Mouse (Mus musculus) urinary bladder, postnatal 10 days (tissue): ENCODE data around the gene Farsa.
A peak's percentile ranks its signal among the peaks of the same experiment; 100 is the strongest.
"Not testable (repeated sequence)": the region's sequence is repeated elsewhere in the genome, so short reads cannot be mapped to it uniquely, and the experiment has no call there.

Source experiments
- DNase-seq: peaks from one replicate; pipeline ENCODE4 v3.0.0; 2022; ENCODE audit warnings: low spot score

The Farsa gene

GRCm38 (mm10) chr8:84874339-84874738 is 17.6 kb downstream of the Farsa start:
- DNase-seq, result no peak

DNA sequence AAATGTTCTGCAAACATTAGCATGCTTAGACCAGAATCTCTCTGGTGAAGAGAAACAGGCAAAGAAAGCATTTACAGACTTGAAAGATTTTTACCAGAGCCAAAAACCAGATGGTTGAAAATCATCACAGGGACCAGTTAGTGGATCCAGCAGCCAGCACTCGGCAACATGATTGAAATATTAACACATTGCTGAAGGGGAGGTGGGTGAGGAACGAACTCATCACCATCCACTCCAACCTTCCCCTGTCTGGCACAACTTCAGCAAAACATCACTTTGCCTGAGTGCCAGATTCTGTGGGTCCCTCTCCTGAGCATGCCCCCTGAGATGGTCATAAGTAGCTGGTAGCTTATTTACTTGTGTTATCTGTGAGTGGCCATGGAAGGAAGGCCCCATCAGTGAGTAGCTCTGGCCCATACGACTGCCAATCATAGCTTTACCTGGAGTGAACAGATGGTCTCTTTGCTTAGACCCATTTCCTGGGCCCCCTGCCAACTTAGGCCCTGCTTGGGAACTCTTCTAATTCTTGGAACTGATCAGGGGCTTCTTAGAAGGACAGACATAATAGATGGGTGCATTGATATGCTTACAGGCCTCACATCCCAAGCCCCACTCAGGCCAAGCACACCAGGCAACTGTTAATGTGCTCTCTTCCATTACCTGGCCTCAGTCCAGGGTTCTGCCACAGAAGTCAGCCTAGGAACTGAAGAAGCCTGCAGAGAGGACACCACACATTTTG is 20.7 kb downstream of the Farsa start:
- no peak for DNase-seq

- DNase-seq, result no peak
These were observed 22.1 kb downstream of the Farsa start for GRCm38 (mm10) chr8:84878915-84879314.

- no peak for DNase-seq
These were observed 27.9 kb downstream of the Farsa start for GRCm38 (mm10) chr8:84884728-84885127.

GRCm38 (mm10) chr8:84888280-84888679 is 31.5 kb downstream of the Farsa start:
- no peak for DNase-seq

DNA sequence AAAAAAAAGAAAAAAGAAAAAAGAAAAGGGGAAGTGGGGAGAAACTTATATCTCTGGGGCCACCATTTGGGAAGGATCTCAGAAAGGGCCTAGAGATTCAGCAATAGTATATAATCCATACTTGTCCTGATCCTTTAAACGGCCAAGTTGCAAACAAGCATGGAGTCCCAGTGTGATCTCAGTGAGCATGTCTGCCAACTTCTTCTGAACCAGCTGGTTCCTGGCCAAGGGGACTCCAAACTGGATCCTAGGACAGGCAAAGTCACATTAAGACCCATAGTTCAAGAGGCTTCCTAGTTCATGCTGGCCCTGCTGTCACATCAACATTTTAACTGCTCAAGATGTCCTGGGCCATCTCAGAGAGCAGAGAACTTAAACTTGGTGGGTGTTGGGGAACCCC is 32.4 kb downstream of the Farsa start:
- DNase-seq, result no peak

- DNase-seq, result no peak
These were observed 36.4 kb downstream of the Farsa start for GRCm38 (mm10) chr8:84892993-84893708.

DNA sequence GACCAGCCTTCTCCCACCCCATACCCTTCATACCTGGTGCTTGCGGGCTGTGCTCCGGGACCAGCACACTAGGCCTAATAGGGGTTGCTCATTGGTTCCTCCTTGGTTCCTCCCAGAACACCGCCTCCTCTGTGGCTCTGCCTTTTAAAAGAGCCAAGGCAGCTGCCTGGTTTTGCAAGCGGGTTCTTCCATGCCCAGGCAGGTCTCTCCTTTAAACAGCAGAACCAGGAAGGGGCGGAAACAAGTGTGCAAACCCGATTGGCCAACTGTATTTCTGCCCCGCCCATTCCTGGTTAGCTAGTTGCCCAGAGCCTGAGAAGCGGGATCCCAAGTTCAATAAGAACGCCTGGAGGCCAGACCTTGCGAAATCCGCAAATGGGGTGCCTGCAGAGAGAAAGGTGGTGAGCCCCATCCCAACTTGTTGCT is 36.9 kb downstream of the Farsa start, which contains the start of gene Gcdh:
Gcdh (minus strand) TSS at position 213 of the 426 bp plus-strand sequence.
- peak; percentile 51 for DNase-seq

- DNase-seq, result no peak
These were observed 39.2 kb downstream of the Farsa start for GRCm38 (mm10) chr8:84895963-84896362.

DNA sequence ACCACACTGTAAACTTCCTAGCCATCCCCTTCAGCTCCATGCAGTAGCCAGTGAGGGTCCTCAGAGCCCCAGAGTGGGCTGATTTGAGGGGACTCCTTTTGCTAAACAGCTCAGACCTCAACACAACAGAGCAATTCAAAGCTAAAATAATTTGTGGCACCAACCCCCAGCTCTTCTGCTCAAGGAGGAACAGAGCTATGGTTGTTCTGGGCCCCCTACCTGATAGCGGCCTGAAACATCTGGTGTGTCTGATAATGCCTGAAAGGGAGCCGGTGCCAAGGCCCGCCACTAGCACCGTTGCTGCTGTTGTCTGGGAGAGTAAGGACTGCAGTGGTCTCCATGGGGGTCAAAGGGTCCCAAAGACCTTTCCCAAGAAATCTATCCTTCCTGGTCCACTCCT is 44.3 kb downstream of the Farsa start:
- no peak for DNase-seq

GRCm38 (mm10) chr8:84901752-84902151 is 45.0 kb downstream of the Farsa start, which contains the start of gene Klf1:
Klf1 (plus strand) TSS chr8:84901928.
- DNase-seq, result no peak

GRCm38 (mm10) chr8:84902367-84902919 is 45.7 kb downstream of the Farsa start:
- no peak for DNase-seq

DNA sequence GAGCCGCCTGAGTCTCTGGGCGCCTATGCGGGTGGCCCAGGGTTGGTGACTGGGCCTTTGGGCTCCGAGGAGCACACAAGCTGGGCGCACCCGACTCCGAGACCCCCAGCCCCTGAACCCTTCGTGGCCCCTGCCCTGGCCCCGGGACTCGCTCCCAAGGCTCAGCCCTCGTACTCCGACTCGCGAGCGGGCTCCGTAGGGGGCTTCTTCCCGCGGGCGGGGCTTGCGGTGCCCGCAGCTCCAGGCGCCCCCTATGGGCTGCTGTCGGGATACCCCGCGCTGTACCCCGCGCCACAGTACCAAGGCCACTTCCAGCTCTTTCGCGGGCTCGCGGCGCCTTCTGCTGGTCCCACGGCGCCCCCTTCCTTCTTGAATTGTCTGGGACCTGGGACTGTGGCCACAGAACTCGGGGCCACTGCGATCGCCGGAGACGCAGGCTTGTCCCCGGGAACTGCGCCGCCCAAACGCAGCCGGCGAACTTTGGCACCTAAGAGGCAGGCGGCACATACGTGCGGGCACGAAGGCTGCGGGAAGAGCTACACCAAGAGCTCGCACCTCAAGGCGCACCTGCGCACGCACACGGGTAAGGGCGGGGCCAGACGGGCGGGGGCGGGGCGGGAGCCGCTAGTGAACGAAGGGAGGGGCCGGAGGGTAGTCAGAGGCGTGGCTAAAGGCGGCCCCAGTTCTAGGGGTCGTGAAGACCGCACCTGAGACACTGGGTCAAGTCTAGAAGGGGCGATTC is 46.3 kb downstream of the Farsa start:
- peak; percentile 79 for DNase-seq

- DNase-seq, result no peak
These were observed 47.6 kb downstream of the Farsa start for GRCm38 (mm10) chr8:84904351-84904750.

DNA sequence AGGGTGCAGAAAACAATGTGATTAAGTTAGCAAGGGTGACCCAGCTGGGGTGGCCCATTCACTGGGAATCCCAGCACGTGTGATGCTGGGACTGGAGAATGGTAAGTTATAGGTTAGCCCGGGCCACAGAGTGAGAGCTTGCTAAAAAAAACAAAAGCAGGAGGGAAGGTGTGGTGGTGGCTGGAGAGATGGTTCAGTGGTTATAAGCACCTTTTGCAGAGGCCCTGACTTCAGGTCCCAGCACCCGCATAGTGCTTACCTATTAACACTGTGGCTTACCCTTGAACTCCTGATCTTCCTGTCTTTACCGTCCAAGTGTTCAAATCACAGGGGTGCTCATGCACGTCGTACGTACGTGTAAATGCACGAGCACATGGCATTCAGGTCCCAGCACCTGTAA is 50.2 kb downstream of the Farsa start:
- no peak for DNase-seq

DNA sequence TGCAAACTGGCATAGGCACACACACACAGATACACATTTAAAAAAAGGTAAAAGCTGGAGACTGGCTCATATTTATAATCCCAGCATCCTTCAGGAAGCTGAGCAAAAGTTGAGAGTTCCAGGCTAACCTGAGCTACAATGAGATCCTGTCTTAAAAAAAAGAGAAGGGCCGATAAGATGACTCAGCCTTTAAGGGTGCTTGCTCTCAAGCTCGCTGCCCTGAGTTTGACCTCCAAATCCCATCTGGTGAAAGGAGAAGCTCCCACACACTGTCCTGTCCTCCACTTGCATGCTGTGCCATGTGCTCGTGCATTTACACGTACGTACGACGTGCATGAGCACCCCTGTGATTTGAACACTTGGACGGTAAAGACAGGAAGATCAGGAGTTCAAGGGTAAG is 50.7 kb downstream of the Farsa start:
- no peak for DNase-seq

DNA sequence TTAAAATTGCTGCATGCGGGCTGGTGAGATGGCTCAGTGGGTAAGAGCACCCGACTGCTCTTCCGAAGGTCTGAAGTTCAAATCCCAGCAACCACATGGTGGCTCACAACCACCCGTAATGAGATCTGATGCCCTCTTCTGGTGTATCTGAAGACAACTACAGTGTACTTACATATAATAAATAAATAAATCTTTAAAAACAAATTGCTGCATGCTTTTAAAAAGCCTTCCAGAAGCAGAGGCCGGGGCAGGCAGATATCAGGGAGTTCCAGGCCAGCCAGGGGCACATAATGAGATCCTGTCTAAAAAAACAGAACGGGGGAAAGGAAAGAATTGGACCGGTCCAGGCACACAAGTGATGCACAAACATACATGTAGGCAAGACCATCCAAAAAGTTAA is 51.2 kb downstream of the Farsa start:
- DNase-seq, result not testable (repeated sequence)

DNA sequence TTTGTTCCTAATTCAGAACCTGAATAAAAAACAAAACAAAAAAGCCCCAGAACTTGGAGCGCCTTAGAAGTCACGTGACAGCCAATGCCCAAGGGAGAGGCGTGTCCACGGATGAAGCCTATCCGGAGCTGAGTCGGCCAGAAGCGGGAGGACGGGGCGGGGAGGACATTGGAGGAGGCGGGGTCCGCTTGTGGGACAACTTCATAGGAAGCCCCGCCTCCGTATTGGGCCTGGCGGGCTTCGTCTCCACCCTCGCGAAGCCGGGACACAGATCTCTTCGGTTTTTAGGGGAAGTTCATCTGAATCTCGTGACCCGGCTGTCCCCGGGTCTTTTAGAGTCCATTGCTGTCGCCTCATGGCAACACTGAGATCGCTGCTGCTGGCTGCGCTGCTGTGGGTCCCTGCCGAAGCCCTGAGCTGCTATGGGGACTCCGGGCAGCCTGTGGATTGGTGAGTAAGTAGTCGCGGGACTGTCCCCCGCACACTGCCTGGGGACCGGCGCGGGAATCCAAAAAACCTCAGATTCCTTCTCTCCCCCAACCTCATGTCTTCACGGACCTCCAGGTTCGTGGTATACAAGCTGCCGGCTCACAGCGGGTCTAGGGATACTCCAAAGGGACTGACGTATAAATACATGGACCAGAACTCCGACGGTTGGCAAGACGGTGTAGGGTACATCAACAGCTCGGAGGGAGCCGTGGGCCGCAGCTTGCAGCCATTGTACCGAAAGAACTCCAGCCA is 51.8 kb downstream of the Farsa start, which contains the start of gene Dnase2a:
Dnase2a (plus strand) TSS at position 140 of the 741 bp plus-strand sequence.
- peak; percentile 74 for DNase-seq

DNA sequence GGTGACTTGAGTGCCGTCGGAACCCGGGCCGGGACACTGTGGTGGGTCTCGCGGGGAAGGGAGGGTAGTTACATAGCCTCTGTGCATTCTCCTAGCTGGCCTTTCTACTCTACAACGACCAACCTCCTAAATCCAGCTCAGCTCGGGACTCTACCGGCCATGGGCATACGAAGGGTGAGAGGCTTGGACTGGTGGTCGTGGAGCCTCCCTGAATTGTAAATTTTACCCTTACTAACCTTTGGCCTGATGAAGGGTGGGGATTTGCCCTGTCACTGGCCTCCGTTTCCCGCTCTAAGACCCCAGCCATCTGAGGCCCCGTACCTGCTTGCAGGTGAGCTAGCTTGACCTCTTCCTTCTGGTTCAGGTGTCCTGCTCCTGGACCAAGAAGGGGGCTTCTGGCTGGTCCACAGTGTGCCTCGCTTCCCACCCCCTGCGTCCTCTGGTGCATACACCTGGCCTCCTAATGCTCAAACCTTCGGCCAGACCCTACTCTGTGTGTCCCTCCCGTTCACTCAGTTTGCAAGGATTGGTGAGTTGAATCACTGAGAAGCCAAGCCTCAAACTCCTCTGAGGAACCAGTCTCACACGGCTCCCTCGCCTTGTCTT is 52.5 kb downstream of the Farsa start:
- no peak for DNase-seq

GRCm38 (mm10) chr8:84909949-84910348 is 53.2 kb downstream of the Farsa start:
- DNase-seq, result no peak

DNA sequence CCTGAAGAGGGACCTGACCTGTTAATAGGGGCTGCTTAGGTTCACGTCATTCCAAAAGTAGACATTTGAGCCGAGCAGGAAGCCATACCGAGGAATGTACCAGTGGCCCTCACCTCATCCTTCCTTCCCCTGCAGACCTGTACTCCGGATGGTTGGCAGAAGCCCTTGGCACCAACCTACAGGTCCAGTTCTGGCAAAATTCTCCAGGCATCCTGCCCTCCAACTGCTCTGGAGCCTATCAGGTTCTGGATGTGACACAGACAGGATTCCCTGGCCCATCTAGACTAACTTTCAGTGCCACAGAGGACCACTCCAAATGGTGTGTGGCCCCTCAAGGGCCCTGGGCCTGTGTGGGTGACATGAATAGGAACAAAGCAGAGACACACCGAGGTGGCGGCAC is 53.8 kb downstream of the Farsa start:
- no peak for DNase-seq
